Mouse (Mus musculus) E14TG2a.4 (cell line): ENCODE data around the gene Flt3l.

ENCODE experiments used
- CTCF ChIP-seq: conservative IDR thresholded peaks from 2 replicates; pipeline ENCODE4 v1.5.1; 2014; ENCODE audit warnings: low read length
- POU5F1 ChIP-seq: IDR thresholded peaks from 2 replicates; pipeline ENCODE4 v1.6.1; 2014; ENCODE audit warnings: low read length, borderline replicate concordance

DNA sequence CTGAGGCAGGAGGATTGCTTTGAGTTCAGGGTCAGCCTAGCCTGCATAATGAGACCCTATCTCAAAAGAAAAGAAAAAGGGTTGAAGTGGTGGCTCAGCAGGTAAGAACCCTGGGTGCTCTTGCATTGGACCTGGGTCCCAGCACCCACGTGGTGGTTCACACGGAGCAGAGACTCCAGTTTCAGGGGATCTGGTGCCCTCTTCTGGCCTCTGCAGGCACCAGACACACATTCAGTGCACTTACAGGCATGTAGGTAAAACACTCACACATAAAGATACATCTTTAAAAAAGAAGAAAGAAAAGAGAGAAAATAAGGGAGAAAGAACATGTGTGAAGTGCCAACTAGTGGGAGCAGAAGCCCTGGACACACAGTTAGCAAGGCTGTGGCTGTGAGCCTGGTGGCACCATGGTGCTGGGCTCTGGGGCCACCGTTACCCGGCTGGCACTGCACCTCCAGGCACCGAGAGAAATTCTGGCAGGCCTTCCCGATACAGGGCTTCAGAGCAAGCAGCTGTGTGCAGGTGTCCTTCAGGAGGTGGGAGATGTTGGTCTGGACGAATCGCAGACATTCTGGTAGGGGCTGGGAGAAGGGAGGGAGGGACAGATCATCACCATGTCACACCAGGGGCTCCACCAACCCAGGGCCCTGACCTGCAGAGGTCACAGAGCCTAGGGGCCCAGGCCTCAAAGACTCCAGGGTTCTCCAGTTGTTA, 2.6 kb downstream of the Flt3l start:
- TF ChIP-seq CTCF (peak; percentile 41), POU5F1 (no peak)
